Comparison of ENCODE assay signal across 14 mouse cellular contexts in genomic region chr9:64985037-64985794, GRCm38 (mm10). TPM values are rescaled to one million over a fixed set of nuclear protein-coding genes. Genes with fewer than 3 reads are reported as not detected.
DNase-seq lines count a peak whose midpoint lies in the region; ATAC-seq lines count a peak whose summit lies in the region.
"Had no signal": no experiment of that assay in that cellular context is flagged by ENCODE, and none has a peak within 500 bp of the region (broad histone marks: within the 10 kb centered on the region; RNA-seq: fewer than 3 reads in every experiment).

No protein-coding gene starts in this region.

- DNase-seq in heart, postnatal 10 days, result no peak
- peak; percentile 11 to 13 for DNase-seq in urinary bladder, adult 18-20 months (ENCODE audit: low spot score in 2 of 2)
- no peak for DNase-seq in urinary bladder, postnatal 25 days (ENCODE audit: low spot score)
- DNase-seq in right cerebral cortex, adult 18-20 months, result no peak
- DNase-seq in layer of hippocampus, adult 9-10 months (ENCODE audit: low spot score), result no peak
- DNase-seq: gastrocnemius, postnatal 14 days; lung, postnatal 10 days; thymus, postnatal 14 days had no signal

- H3K27me3 ChIP-seq in heart, embryonic 13.5 days (replicated peaks), result no peaks in the 10 kb centered on the region
- no peaks in the 10 kb centered on the region for H3K27me3 ChIP-seq in stomach, embryonic 16.5 days (ENCODE audit: control insufficient read depth, insufficient read depth, low read length)
- H3K27me3 ChIP-seq: forebrain, embryonic 12.5 days had no signal

- H3K9ac ChIP-seq in heart, embryonic 13.5 days, result peak overlapping the region; percentile 60
- no peak overlapping the region for H3K9ac ChIP-seq in stomach, embryonic 16.5 days (ENCODE audit: low read length)
- H3K9ac ChIP-seq: forebrain, embryonic 12.5 days had no signal

- 14% methylated on average over 8 of the region's 8 CpGs for WGBS in heart, embryonic 13.5 days
- 55% methylated on average over 8 of the region's 8 CpGs for WGBS in stomach, embryonic 16.5 days

- peak overlapping the region; percentile 24 for H3K4me2 ChIP-seq in heart, embryonic 13.5 days
- H3K4me2 ChIP-seq in stomach, embryonic 16.5 days (ENCODE audit: low read depth, low read length), result no peak overlapping the region
- H3K4me2 ChIP-seq: forebrain, embryonic 12.5 days had no signal

- ATAC-seq in heart, embryonic 13.5 days (ENCODE audit: extremely low read depth, insufficient number of reproducible peaks, low FRiP score, low TSS enrichment), result no peak
- ATAC-seq in erythroid progenitor cell, adult 5-6 weeks (replicated peaks; ENCODE audit: low FRiP score, poor library complexity, severe bottlenecking), result peak; percentile 62; the same call in 1 of the 2 replicates
- peak; percentile 37; the same call in 1 of the 2 replicates for ATAC-seq in stomach, embryonic 16.5 days (ENCODE audit: insufficient read depth, low FRiP score)

- no peak overlapping the region for H3K4me3 ChIP-seq in heart, embryonic 13.5 days
- H3K4me3 ChIP-seq in stomach, embryonic 16.5 days (replicated peaks; ENCODE audit: low read length), result no peak overlapping the region
- H3K4me3 ChIP-seq: forebrain, embryonic 12.5 days; limb, embryonic 10.5 days had no signal

- H3K36me3 ChIP-seq in heart, embryonic 13.5 days, result peaks cover 95% of the 10 kb centered on the region
- H3K36me3 ChIP-seq in stomach, embryonic 16.5 days (ENCODE audit: control insufficient read depth, insufficient read depth, low read length), result peaks cover 13% of the 10 kb centered on the region

- peaks cover 46% of the 10 kb centered on the region for H3K4me1 ChIP-seq in heart, embryonic 13.5 days
- no peaks in the 10 kb centered on the region for H3K4me1 ChIP-seq in stomach, embryonic 16.5 days (ENCODE audit: control insufficient read depth, insufficient read depth, low read length)
- H3K4me1 ChIP-seq: forebrain, embryonic 12.5 days; limb, embryonic 10.5 days had no signal

- intact Hi-C loops in heart, postnatal 10 days (cut with DNase I), result no loop called here

- H3K9me3 ChIP-seq in heart, embryonic 13.5 days, result no peaks in the 10 kb centered on the region
- no peaks in the 10 kb centered on the region for H3K9me3 ChIP-seq in stomach, embryonic 16.5 days (replicated peaks; ENCODE audit: control insufficient read depth, low read length)
- H3K9me3 ChIP-seq: forebrain, embryonic 12.5 days; limb, embryonic 10.5 days had no signal

- peak overlapping the region; percentile 81 for H3K27ac ChIP-seq in heart, embryonic 13.5 days (replicated peaks)
- H3K27ac ChIP-seq in stomach, embryonic 16.5 days (ENCODE audit: low read length), result peak overlapping the region; percentile 36
- H3K27ac ChIP-seq: forebrain, embryonic 12.5 days; limb, embryonic 10.5 days had no signal

RNA-seq across cellular contexts. Expression of gene Ints14, which starts 24.5 kb away (rescaled TPM):
- polyA plus RNA-seq in heart, embryonic 13.5 days (2015; fragmentation: Nextera tagmentation; extraction: Ambion mirVana), result 40.1 and 40.7 TPM in 2 replicates
- 10 to 100 TPM; 25.7 to 27.0 TPM for total RNA-seq in heart, postnatal 10 days (2021)
- 10.5 and 22.7 TPM in 2 replicates for total RNA-seq in erythroid progenitor cell, adult 5-6 weeks (2015; ENCODE audit: low replicate concordance)
- total RNA-seq in erythroid progenitor cell, adult 5-6 weeks (2017; ENCODE audit: low replicate concordance), result 8.8 and 11.7 TPM in 2 replicates
- 46.2 and 46.5 TPM in 2 replicates for polyA plus RNA-seq in stomach, embryonic 16.5 days (2015; fragmentation: Nextera tagmentation; extraction: Ambion mirVana)

RNA-seq across cellular contexts. Expression of gene Slc24a1, which starts 33.8 kb away (rescaled TPM):
- 0.04 and 0.05 TPM in 2 replicates for polyA plus RNA-seq in heart, embryonic 13.5 days (2015; fragmentation: Nextera tagmentation; extraction: Ambion mirVana)
- total RNA-seq in heart, postnatal 10 days (2021), result under 1 TPM; 0.07 to 0.22 TPM
- total RNA-seq in erythroid progenitor cell, adult 5-6 weeks (2015; ENCODE audit: low replicate concordance), result not detected in 2 replicates
- total RNA-seq in erythroid progenitor cell, adult 5-6 weeks (2017; ENCODE audit: low replicate concordance), result 0.51 TPM in 1 of 2 replicates, not detected in the other
- polyA plus RNA-seq in stomach, embryonic 16.5 days (2015; fragmentation: Nextera tagmentation; extraction: Ambion mirVana), result 0.06 and 0.11 TPM in 2 replicates
- polyA plus RNA-seq: large intestine, adult 2 months had no signal

RNA-seq across cellular contexts. Expression of gene Hacd3, which starts 36.3 kb away (rescaled TPM):
- 51.7 and 52.9 TPM in 2 replicates for polyA plus RNA-seq in heart, embryonic 13.5 days (2015; fragmentation: Nextera tagmentation; extraction: Ambion mirVana)
- 10 to 100 TPM; 19.3 to 22.2 TPM for total RNA-seq in heart, postnatal 10 days (2021)
- total RNA-seq in erythroid progenitor cell, adult 5-6 weeks (2015; ENCODE audit: low replicate concordance), result 11.5 and 15.9 TPM in 2 replicates
- total RNA-seq in erythroid progenitor cell, adult 5-6 weeks (2017; ENCODE audit: low replicate concordance), result 18.2 and 20.8 TPM in 2 replicates
- polyA plus RNA-seq in stomach, embryonic 16.5 days (2015; fragmentation: Nextera tagmentation; extraction: Ambion mirVana), result 93.0 and 104 TPM in 2 replicates

RNA-seq across cellular contexts. Expression of gene Dpp8, which starts 47.0 kb away (rescaled TPM):
- 26.1 and 28.0 TPM in 2 replicates for polyA plus RNA-seq in heart, embryonic 13.5 days (2015; fragmentation: Nextera tagmentation; extraction: Ambion mirVana)
- 10 to 100 TPM; 66.6 to 72.7 TPM for total RNA-seq in heart, postnatal 10 days (2021)
- 70.3 and 82.6 TPM in 2 replicates for total RNA-seq in erythroid progenitor cell, adult 5-6 weeks (2015; ENCODE audit: low replicate concordance)
- total RNA-seq in erythroid progenitor cell, adult 5-6 weeks (2017; ENCODE audit: low replicate concordance), result 110 and 113 TPM in 2 replicates
- 37.0 and 37.5 TPM in 2 replicates for polyA plus RNA-seq in stomach, embryonic 16.5 days (2015; fragmentation: Nextera tagmentation; extraction: Ambion mirVana)

Comparison
In these comparisons a context has a peak if more than half of its experiments do, and no peak if none do; other contexts are left out.
1. DNase-seq: peak in urinary bladder, adult 18-20 months (2 of 2); none in heart, postnatal 10 days (0 of 2), urinary bladder, postnatal 25 days (single experiment), right cerebral cortex, adult 18-20 months (single experiment) and layer of hippocampus, adult 9-10 months (single experiment).